Mouse (Mus musculus): Measurements from ENCODE around the gene Tbl1xr1. TPM values are rescaled to one million over a fixed set of nuclear protein-coding genes. Genes with fewer than 3 reads are reported as not detected.

The Tbl1xr1 gene
- polyA plus RNA-seq, 1 experiment from 2014 or later, result 20.7 TPM

DNA sequence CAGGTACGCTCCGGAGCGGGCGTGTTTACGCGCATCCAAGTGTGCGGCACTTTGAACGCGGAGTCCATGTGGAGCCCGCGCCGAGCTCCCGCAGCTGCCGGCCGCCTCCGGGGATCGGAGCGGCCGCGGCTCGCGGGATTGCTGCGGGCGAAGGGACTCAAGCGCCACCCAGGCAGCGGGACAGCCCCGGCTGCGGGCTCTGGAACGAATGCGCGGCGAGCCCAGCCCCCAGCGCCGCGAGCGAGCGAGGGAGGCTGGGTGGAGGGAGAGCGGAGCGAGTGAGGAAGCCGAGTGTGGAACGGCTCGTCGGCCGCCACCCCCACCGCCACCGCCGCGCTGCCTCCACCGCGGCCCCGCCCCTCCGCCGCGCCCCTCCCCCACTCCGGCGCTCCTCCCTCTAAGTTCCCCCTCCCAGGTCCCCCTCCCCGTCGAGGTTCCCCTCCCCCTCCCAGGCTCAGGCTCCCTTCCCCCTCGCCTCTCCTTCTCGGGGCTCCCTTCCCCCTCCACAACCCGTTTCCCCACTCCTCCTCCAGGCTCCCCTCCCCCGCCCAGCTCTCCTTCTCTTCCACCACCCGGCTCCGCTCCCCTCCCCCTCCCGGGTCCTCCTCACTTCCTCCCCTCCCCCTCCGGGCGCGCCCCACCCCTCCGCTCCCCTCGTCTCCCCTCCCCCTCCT lies 428 bp upstream of the Tbl1xr1 start:
- Histone ChIP-seq H3K27ac (replicated peaks) (peak overlapping the region; percentile 100), H3K36me3 (no peaks in the 10 kb centered on the region), H3K27me3 (no peaks in the 10 kb centered on the region), H3K4me3 (peak overlapping the region; percentile 92), H3K9me3 (no peaks in the 10 kb centered on the region), H3K9ac (peak overlapping the region; percentile 96), H3K4me2 (peak overlapping the region; percentile 72), H3K4me1 (replicated peaks) (peaks cover 46% of the 10 kb centered on the region)
- ATAC-seq (ENCODE audit: low read depth), result peak; percentile 94
- WGBS, result under 1% methylated on average over 46 of the region's 70 CpGs

DNA sequence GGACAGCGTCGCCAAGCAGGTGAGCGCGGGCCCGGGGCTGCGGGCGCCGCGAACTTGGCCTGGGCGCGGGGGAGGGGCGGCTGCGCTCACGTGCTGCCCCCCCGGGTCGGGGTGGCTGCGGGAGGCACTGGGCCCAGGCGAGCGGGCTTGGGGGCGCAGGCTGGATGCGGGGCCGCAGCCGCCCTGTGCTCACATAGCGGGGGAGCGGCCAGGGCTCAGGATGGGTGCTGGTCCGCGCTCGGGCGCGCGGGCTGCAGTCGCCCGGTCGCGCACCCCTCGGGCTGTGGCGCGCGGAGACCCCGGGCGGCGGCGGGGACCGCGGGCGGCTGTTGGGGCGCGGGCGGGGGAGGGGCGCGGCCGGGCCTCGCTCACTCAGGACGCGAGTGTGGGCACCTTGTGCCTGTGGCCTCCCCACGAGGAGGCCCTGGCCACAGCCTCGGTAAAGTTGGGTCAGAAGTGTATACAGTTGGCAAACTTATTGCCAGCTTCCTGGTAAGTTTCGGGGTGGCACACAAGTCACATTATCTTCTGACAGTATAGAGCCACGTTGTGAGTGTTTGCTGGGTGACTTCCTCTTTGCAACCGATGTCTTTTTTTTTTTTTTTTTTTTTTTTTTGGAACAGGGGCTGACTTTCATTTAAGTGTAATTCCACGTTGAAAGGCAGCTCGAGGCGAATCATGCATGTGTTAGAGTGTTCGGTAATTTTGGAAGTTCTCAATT lies 644 bp downstream of the Tbl1xr1 start:
- H3K4me1 ChIP-seq (replicated peaks), result peaks cover 53% of the 10 kb centered on the region
- peak overlapping the region; percentile 96 for H3K9ac ChIP-seq
- H3K4me2 ChIP-seq, result peak overlapping the region; percentile 72
- peak; percentile 71 for ATAC-seq (ENCODE audit: low read depth)
- no peaks in the 10 kb centered on the region for H3K36me3 ChIP-seq
- 3% methylated on average over 40 of the region's 64 CpGs for WGBS
- no peaks in the 10 kb centered on the region for H3K27me3 ChIP-seq
- no peaks in the 10 kb centered on the region for H3K9me3 ChIP-seq
- peak overlapping the region; percentile 100 for H3K27ac ChIP-seq (replicated peaks)
- H3K4me3 ChIP-seq, result peak overlapping the region; percentile 92

DNA sequence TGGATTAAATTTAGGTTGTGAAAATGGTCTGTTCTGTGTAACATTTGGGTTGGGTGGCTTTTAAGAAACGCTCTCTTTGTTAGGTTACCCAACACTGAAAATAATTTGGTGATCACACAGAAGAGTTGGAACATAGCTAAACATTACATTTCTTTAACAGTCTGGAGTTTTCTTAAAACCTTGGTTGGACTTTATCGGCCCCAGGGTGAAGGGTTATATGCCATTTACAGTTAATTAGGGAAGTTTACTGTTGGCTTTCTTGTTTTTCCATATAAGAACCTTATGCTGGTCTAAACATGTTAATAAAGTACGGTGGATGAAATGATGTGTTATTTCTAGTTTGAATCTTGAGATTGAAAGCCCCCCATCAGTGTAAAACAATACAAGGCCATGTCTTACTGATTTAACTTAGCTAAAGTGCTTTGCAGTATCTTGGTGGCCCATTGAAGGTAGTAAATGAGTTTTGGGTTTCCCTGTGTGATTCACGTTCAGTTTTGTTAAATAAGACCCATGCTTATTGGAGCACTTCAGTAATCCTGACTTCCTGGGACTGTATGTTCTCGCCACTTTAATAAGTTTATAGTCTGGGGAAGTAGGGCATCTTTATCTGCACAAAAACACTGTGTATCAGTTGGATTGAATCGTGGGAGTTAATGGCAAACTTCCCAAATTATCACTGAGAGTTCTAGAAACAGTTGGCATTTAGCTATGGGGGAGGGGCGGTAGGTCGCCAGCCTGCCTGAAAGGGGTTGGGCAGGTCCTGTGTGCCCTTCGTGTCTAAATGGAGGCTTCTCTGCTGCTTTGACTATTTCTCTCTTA lies 1.4 kb downstream of the Tbl1xr1 start:
- Histone ChIP-seq H3K27me3 (no peaks in the 10 kb centered on the region), H3K36me3 (no peaks in the 10 kb centered on the region), H3K4me2 (peak overlapping the region; percentile 72), H3K9me3 (no peaks in the 10 kb centered on the region), H3K4me3 (peak overlapping the region; percentile 92), H3K4me1 (replicated peaks) (peaks cover 53% of the 10 kb centered on the region), H3K9ac (peak overlapping the region; percentile 96), H3K27ac (replicated peaks) (peak overlapping the region; percentile 100)
- no peak for ATAC-seq (ENCODE audit: low read depth)
- WGBS, result 4% methylated on average over 9 of the region's 9 CpGs

DNA sequence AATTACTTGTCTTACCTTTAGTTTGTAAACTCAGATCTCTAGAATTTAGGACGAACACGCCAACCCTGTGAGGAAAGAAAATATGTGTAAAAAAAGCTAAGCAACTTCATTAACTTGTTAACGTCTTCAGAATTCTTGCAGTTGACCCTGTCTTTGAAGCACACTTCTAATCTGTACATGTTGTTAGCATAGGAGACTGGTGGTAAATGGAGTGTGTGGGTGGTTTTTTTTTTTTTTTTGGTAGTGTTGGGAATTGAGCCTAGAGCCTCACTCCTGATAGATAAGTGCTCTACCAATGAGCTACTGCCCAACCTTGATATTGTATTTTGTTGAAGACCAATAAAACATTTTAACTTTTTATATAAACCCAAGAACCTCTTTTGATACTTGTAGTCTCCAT lies 2.1 kb downstream of the Tbl1xr1 start:
- Histone ChIP-seq H3K9ac (peak overlapping the region; percentile 96), H3K9me3 (no peaks in the 10 kb centered on the region), H3K4me2 (peak overlapping the region; percentile 72), H3K27ac (replicated peaks) (no peak overlapping the region), H3K4me3 (peak overlapping the region; percentile 92), H3K27me3 (no peaks in the 10 kb centered on the region), H3K36me3 (no peaks in the 10 kb centered on the region), H3K4me1 (replicated peaks) (peaks cover 53% of the 10 kb centered on the region)
- WGBS, result 60% methylated on average over 3 of the region's 3 CpGs
- no peak for ATAC-seq (ENCODE audit: low read depth)

DNA sequence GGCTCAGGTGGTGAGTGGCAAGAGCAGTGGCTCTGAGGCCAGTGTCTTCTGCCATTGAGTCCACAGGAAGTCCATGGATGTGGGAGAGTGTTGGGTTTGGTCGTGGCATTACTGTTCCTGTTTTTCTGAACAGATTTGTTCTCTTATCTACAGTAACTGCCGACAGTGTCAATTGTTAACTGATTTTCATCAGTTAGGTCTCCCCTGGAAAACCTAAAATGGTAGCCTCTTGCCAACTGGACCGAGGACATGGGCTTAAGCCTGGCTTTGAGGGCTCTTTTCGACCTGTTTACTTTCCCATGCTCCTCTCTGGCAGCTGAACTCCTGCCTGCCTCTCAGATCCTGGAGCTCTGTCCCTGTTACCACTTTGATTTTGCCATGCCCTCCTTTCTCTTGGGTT lies 5.4 kb downstream of the Tbl1xr1 start:
- Histone ChIP-seq H3K4me1 (replicated peaks) (peaks cover 40% of the 10 kb centered on the region), H3K4me2 (no peak overlapping the region), H3K27ac (replicated peaks) (no peak overlapping the region), H3K4me3 (no peak overlapping the region), H3K36me3 (no peaks in the 10 kb centered on the region), H3K9ac (no peak overlapping the region), H3K9me3 (no peaks in the 10 kb centered on the region), H3K27me3 (no peaks in the 10 kb centered on the region)
- WGBS, result 91% methylated on average over 4 of the region's 4 CpGs
- ATAC-seq (ENCODE audit: low read depth), result no peak

DNA sequence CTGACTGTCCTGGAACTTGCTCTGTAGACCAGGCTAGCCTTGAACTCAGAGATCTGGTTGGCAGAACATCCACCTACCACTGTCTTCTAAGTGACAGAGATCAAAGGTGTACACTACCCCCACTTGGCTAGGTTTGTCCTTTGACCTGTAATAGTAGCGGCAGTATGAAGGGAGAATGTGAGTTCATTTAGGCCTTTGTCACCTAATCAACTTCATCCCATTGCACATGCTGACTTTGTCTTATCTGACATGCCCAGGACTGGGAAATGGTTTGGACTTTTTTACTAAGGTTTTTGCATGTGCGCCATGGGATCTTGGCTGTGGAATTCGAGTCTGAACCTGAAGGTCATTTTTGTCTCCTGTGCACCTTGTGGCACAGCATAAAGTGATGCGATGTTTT lies 6.4 kb downstream of the Tbl1xr1 start:
- Histone ChIP-seq H3K36me3 (no peaks in the 10 kb centered on the region), H3K27me3 (no peaks in the 10 kb centered on the region), H3K4me3 (no peak overlapping the region), H3K9ac (no peak overlapping the region), H3K4me2 (no peak overlapping the region), H3K4me1 (replicated peaks) (peaks cover 36% of the 10 kb centered on the region), H3K27ac (replicated peaks) (no peak overlapping the region), H3K9me3 (no peaks in the 10 kb centered on the region)
- no peak for ATAC-seq (ENCODE audit: low read depth)
- WGBS, result 89% methylated on average over 4 of the region's 4 CpGs

DNA sequence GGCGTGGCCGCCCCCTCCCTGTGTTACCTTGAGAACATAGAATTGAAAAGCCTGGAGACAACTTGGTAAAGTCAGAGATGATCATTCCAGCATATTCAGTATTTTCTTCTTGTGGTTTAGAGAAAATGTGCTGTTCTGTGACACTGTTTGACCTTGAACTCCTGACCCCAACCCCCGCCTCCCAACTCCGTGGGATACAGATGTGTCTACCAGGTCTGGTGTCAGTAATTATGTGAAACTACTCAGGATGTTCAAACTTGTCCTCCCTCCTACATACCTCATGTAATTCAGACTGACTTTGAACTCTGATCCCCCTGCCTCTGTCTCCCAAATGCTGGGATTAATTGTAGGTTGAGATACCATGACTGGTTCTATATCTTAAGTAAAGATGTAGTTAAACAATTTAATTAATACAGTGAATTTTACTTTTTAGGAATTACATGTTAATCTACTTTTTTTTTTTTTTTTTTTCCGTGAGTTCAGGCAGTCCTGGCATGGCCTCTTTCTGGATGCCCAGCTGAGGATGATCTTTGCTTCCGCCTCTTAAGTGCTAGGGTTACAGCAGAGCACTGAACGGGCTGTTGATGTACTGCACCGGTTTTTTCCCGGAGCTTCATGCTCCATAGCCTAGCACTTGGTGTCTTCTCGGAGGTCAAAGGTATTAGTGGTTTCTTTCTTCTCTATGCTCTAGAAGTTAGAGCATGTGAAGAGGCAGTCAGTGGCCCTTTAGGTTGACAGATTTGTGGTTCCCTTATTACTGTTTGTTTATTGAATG lies 8.0 kb downstream of the Tbl1xr1 start:
- no peaks in the 10 kb centered on the region for H3K9me3 ChIP-seq
- H3K27ac ChIP-seq (replicated peaks), result no peak overlapping the region
- H3K4me3 ChIP-seq, result no peak overlapping the region
- WGBS, result 80% methylated on average over 10 of the region's 10 CpGs
- H3K4me2 ChIP-seq, result no peak overlapping the region
- no peaks in the 10 kb centered on the region for H3K27me3 ChIP-seq
- peaks cover 26% of the 10 kb centered on the region for H3K4me1 ChIP-seq (replicated peaks)
- no peak overlapping the region for H3K9ac ChIP-seq
- H3K36me3 ChIP-seq, result no peaks in the 10 kb centered on the region
- ATAC-seq (ENCODE audit: low read depth), result no peak

DNA sequence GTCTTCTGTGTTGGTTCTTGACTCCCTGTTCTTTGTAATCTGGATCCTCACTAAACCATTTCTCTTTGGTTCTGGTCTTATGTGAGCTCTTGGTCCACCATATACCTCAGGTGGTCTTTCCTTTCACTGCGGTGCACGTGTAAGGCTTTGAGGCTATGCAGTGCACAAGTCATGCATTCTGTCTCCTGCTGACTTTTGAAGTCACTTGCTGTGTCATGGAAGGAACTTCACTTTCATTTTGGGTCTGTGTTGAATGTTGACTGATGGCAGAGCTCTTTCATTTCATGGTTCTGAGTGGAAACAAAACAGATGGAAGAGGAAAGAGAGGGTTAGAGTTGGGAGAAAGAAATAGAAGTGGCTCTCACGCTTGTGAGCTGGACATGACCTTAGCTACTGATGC lies 13.4 kb downstream of the Tbl1xr1 start:
- ATAC-seq (ENCODE audit: low read depth), result no peak
- no peaks in the 10 kb centered on the region for H3K9me3 ChIP-seq
- 80% methylated on average over 3 of the region's 3 CpGs for WGBS

DNA sequence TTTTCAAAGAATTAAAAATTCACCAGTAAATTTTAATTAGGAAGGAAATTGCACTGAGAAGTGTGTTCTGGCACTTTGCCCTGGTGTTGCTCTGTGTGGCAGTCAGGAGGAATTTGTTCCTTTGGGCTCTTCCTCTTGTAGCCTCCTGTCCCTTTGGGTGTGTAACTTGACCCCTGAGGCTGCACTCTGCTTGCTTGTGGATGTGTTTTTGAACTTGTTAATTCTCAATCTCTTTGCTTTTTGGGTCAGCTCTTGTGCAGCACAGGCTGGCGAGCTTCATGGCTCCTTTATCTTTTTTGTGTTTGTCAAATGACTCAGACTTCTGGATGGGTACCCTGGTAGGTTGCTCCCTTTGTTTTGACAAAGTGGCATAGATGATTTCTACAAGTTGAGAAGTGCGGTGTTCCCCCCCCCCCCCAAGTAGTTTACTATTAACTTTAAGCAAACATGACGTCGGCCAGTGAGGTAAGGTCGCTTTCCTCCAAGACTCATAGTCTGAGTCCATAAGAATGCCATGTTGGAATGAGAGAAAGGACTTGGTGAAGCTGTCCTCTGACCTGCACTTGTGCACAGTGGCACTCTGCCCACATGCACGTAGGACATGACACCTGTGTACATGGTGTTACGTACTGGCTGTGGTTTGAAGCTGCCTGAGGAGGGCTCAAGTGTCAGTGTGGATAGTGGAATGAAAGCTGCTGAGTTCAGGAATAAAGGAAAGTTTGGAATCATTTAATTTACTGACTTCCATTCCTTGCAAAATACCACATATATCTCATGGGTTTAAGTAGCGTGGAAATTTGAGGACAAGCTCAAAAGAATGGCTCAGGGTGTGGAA lies 14.2 kb downstream of the Tbl1xr1 start:
- Histone ChIP-seq H3K27ac (replicated peaks) (no peak overlapping the region), H3K9ac (no peak overlapping the region), H3K4me3 (no peak overlapping the region), H3K36me3 (no peaks in the 10 kb centered on the region), H3K4me2 (no peak overlapping the region), H3K4me1 (replicated peaks) (peaks cover 26% of the 10 kb centered on the region), H3K27me3 (no peaks in the 10 kb centered on the region), H3K9me3 (no peaks in the 10 kb centered on the region)
- ATAC-seq (ENCODE audit: low read depth), result no peak
- 70% methylated on average over 8 of the region's 8 CpGs for WGBS

More for the DNA sequence above, 13.4 kb downstream of the Tbl1xr1 start:
- Histone ChIP-seq H3K4me3 (no peak overlapping the region), H3K36me3 (no peaks in the 10 kb centered on the region), H3K27ac (replicated peaks) (no peak overlapping the region), H3K4me1 (replicated peaks) (peaks cover 28% of the 10 kb centered on the region), H3K27me3 (no peaks in the 10 kb centered on the region), H3K9ac (no peak overlapping the region), H3K4me2 (no peak overlapping the region)

DNA sequence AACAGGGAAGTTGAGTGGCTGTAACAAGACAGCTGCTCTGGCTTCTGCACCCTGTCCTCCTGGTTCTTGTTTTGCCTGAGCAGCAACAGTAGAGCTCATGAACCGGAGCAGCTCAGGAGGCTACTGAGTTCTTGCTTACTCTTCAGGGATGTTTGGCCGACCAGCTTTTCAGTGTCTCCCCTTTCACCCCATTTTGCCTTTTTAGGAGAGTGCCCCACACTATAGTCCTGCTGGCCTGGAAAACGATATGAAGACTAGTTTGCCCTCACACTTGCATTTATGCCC lies 14.8 kb downstream of the Tbl1xr1 start:
- 76% methylated on average over 3 of the region's 3 CpGs for WGBS

DNA sequence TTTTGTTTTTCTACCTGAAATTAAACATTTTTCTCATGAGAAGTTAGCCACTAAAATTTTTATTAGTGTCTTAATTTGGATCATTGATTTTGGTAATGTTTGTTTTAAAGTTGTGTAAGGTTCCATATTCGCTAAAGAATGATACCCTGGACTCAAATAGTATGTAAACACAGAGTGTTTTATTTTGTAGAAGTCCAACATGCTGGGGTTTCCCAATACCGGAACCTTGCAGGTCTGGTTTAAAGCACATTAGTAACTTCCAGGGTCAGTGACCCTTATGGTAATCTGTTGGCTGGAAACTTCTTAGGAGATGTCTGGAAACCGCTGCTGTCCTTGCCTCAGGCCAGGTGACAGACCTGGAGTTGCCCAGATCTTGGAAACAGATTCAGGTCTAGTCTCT lies 15.2 kb downstream of the Tbl1xr1 start:
- Histone ChIP-seq H3K4me1 (replicated peaks) (peaks cover 26% of the 10 kb centered on the region), H3K4me3 (no peak overlapping the region), H3K9ac (no peak overlapping the region), H3K36me3 (no peaks in the 10 kb centered on the region), H3K4me2 (no peak overlapping the region), H3K27me3 (no peaks in the 10 kb centered on the region), H3K9me3 (no peaks in the 10 kb centered on the region), H3K27ac (replicated peaks) (no peak overlapping the region)
- WGBS, result 91% methylated on average over 3 of the region's 3 CpGs
- no peak for ATAC-seq (ENCODE audit: low read depth)

More for the DNA sequence above, 14.8 kb downstream of the Tbl1xr1 start:
- H3K9ac ChIP-seq, result no peak overlapping the region
- no peaks in the 10 kb centered on the region for H3K9me3 ChIP-seq
- no peak overlapping the region for H3K4me3 ChIP-seq
- no peak overlapping the region for H3K27ac ChIP-seq (replicated peaks)
- H3K4me1 ChIP-seq (replicated peaks), result peaks cover 26% of the 10 kb centered on the region
- no peaks in the 10 kb centered on the region for H3K27me3 ChIP-seq
- H3K4me2 ChIP-seq, result no peak overlapping the region
- no peaks in the 10 kb centered on the region for H3K36me3 ChIP-seq
- ATAC-seq (ENCODE audit: low read depth), result no peak
